Mouse (Mus musculus) small intestine, adult 2 months (tissue): Measurements from ENCODE around the gene Pccb. TPM values are rescaled to one million over a fixed set of nuclear protein-coding genes. Genes with fewer than 3 reads are reported as not detected.

Experiments
- H3K27ac ChIP-seq: fragments of 200-500 bp; 2 replicates; pipeline ENCODE4 v1.5.1; 2012; ENCODE audit warnings: low read depth, low read length, control low read depth, inconsistent platforms; ENCODE audit not compliant: insufficient read depth
- H3K27me3 ChIP-seq: fragments of 200-500 bp; 2 replicates; pipeline ENCODE4 v1.6.1; 2012; ENCODE audit warnings: mild to moderate bottlenecking, moderate library complexity, low read length, inconsistent platforms; ENCODE audit not compliant: control insufficient read depth, insufficient read depth
- H3K36me3 ChIP-seq: fragments of 200-500 bp; 2 replicates; pipeline ENCODE4 v1.6.1; 2012; ENCODE audit warnings: mild to moderate bottlenecking, low read length, control low read depth, inconsistent platforms; ENCODE audit not compliant: control insufficient read depth, insufficient read depth
- H3K4me1 ChIP-seq: fragments of 200-500 bp; 2 replicates; pipeline ENCODE4 v1.6.1; 2012; ENCODE audit warnings: low read length, inconsistent platforms, mixed read lengths; ENCODE audit not compliant: control insufficient read depth, insufficient read depth, insufficient read length
- H3K4me3 ChIP-seq: fragments of 200-500 bp; 2 replicates; pipeline ENCODE4 v1.5.1; 2012; ENCODE audit warnings: low read depth, mild to moderate bottlenecking, control low read depth, inconsistent platforms, low read length, moderate library complexity
- CTCF ChIP-seq: fragments of 200-500 bp; IDR thresholded peaks from 2 replicates; pipeline ENCODE4 v1.5.1; 2012; ENCODE audit warnings: low read depth, mild to moderate bottlenecking, control low read depth, inconsistent platforms, low read length, moderate library complexity, mixed read lengths; ENCODE audit not compliant: insufficient replicate concordance, insufficient read length; ENCODE audit errors: extremely low read depth
- POLR2A ChIP-seq: fragments of 200-500 bp; IDR thresholded peaks from 2 replicates; pipeline ENCODE4 v1.6.1; 2012; ENCODE audit warnings: low read depth, mild to moderate bottlenecking, control low read depth, inconsistent platforms, low read length, moderate library complexity
- WGBS: fragments of 180-500 bp; shearing (Covaris S2); methylation state at CpG from one replicate; pipeline ENCODE4 v1.1.7; 2018; 5-methylcytosine and 5-hydroxymethylcytosine counted together
- polyA plus RNA-seq: library from polyadenylated mRNA; depleted of rRNA; stranded (reverse); fragments of >200 nt; gene quantifications from 2 replicates; pipeline ENCODE4 v1.2.3, GENCODE M21; 2012

Pccb gene
- polyA plus RNA-seq, 1 experiment = 60.1 TPM

GRCm38 (mm10) chr9:101052007-101052406, 17.3 kb upstream of the Pccb start:
- no peak overlapping the region for H3K27ac ChIP-seq
- no peaks in the 10 kb centered on the region for H3K36me3 ChIP-seq
- TF ChIP-seq POLR2A (no peak), CTCF (no peak)
- H3K4me1 ChIP-seq = peaks cover 9% of the 10 kb centered on the region
- no peak overlapping the region for H3K4me3 ChIP-seq
- 40% methylated on average over 3 of the region's 3 CpGs for WGBS
- H3K27me3 ChIP-seq = no peaks in the 10 kb centered on the region

GRCm38 (mm10) chr9:101045710-101046338, 11.1 kb upstream of the Pccb start:
- peak overlapping the region; percentile 38; the same call in 1 of the 2 replicates for H3K4me3 ChIP-seq
- WGBS = 8% methylated on average over 15 of the region's 15 CpGs
- H3K4me1 ChIP-seq = peaks cover 2% of the 10 kb centered on the region; the same call in 1 of the 2 replicates
- TF ChIP-seq CTCF (no peak), POLR2A (no peak)
- peak overlapping the region; percentile 16; the same call in 1 of the 2 replicates for H3K27ac ChIP-seq
- H3K27me3 ChIP-seq = no peaks in the 10 kb centered on the region
- no peaks in the 10 kb centered on the region for H3K36me3 ChIP-seq

- Histone ChIP-seq H3K4me3 (no peak overlapping the region), H3K27me3 (no peaks in the 10 kb centered on the region), H3K27ac (no peak overlapping the region), H3K4me1 (peaks cover 2% of the 10 kb centered on the region; the same call in 1 of the 2 replicates), H3K36me3 (no peaks in the 10 kb centered on the region)
- TF ChIP-seq CTCF (no peak), POLR2A (no peak)
- WGBS = 85% methylated on average over 9 of the region's 9 CpGs
Observed at GRCm38 (mm10) chr9:101042249-101042648, 7.6 kb upstream of the Pccb start.

- WGBS = 82% methylated on average over 5 of the region's 5 CpGs
- Histone ChIP-seq H3K4me1 (peaks cover 2% of the 10 kb centered on the region; the same call in 1 of the 2 replicates), H3K36me3 (no peaks in the 10 kb centered on the region), H3K4me3 (no peak overlapping the region), H3K27ac (no peak overlapping the region), H3K27me3 (no peaks in the 10 kb centered on the region)
- TF ChIP-seq POLR2A = no peak
- no peak for TF ChIP-seq CTCF
Observed at GRCm38 (mm10) chr9:101041508-101041907, 6.8 kb upstream of the Pccb start.

GRCm38 (mm10) chr9:101038634-101039033, 3.9 kb upstream of the Pccb start:
- H3K27me3 ChIP-seq = no peaks in the 10 kb centered on the region
- no peak for TF ChIP-seq POLR2A
- TF ChIP-seq CTCF = no peak
- no peaks in the 10 kb centered on the region; the same call in 1 of the 2 replicates for H3K4me1 ChIP-seq
- no peaks in the 10 kb centered on the region for H3K36me3 ChIP-seq
- no peak overlapping the region for H3K4me3 ChIP-seq
- WGBS = 58% methylated on average over 5 of the region's 5 CpGs
- H3K27ac ChIP-seq = no peak overlapping the region

GRCm38 (mm10) chr9:101037396-101037795, 2.7 kb upstream of the Pccb start:
- no peak overlapping the region for H3K27ac ChIP-seq
- TF ChIP-seq CTCF (no peak), POLR2A (no peak)
- H3K27me3 ChIP-seq = no peaks in the 10 kb centered on the region
- WGBS = 23% methylated on average over 7 of the region's 7 CpGs
- no peaks in the 10 kb centered on the region; the same call in 1 of the 2 replicates for H3K4me1 ChIP-seq
- no peak overlapping the region for H3K4me3 ChIP-seq
- no peaks in the 10 kb centered on the region for H3K36me3 ChIP-seq

GRCm38 (mm10) chr9:101036876-101037275, 2.2 kb upstream of the Pccb start:
- no peak for TF ChIP-seq CTCF
- TF ChIP-seq POLR2A = no peak
- 60% methylated on average over 2 of the region's 2 CpGs for WGBS
- Histone ChIP-seq H3K36me3 (no peaks in the 10 kb centered on the region), H3K27ac (no peak overlapping the region), H3K4me1 (no peaks in the 10 kb centered on the region; the same call in 1 of the 2 replicates), H3K4me3 (no peak overlapping the region), H3K27me3 (no peaks in the 10 kb centered on the region)

- Histone ChIP-seq H3K36me3 (no peaks in the 10 kb centered on the region), H3K27ac (no peak overlapping the region), H3K4me1 (no peaks in the 10 kb centered on the region; the same call in 1 of the 2 replicates), H3K4me3 (no peak overlapping the region), H3K27me3 (no peaks in the 10 kb centered on the region)
- WGBS = 57% methylated on average over 9 of the region's 15 CpGs
- TF ChIP-seq CTCF (no peak), POLR2A (no peak)
Observed at GRCm38 (mm10) chr9:101035836-101036596, 1.3 kb upstream of the Pccb start.
